Mouse (Mus musculus): ENCODE results near the gene Art4.
A peak's percentile ranks its signal among the peaks of the same experiment; 100 is the strongest.

Gene Art4

GRCm38 (mm10) chr6:136868921-136869320, 11.4 kb upstream of the Art4 start:
- no peak for DNase-seq (ENCODE audit: low read depth, low spot score)

- no peak for DNase-seq (ENCODE audit: low read depth, low spot score)
Observed at GRCm38 (mm10) chr6:136866150-136866549, 8.6 kb upstream of the Art4 start.

DNA sequence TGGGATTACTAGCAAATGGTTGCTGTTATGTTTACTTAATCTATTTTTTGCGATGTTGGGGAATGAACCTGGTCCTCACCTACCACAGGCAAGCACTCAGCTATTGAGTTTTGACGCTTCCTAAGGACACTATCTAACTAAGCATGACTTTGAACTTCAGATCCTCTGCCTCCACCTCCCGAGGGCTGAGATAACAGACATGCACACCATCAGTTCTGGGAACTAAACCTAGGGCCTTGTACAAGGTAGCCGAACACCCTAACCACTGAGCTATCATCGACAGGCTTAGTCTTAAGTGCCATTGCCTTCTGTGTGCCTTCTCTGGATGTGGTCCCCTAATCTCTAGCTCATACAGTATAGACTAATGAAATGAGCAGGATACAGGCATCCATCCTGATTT, 7.8 kb upstream of the Art4 start:
- no peak for DNase-seq (ENCODE audit: low read depth, low spot score)

DNA sequence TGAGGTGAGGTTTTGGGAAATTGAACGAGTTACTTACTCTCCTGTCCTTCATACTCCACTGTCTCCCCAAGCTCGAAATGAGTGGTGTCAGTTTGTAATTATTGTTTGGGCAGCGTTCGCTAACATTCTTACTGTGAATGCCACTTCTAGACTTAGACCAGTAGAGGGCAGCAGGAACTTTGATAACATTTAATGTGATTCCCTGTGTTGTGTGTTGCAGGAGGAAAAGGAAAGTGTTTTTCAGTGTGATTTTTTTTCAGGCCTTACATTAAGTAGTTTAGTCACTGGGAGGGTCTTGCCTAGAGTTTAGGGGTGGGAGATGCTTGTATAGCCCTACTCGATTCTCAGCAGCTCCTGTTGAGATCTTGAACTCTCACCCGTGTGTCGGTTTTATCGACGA, 3.5 kb upstream of the Art4 start:
- DNase-seq (ENCODE audit: low read depth, low spot score): peak; percentile 56

DNA sequence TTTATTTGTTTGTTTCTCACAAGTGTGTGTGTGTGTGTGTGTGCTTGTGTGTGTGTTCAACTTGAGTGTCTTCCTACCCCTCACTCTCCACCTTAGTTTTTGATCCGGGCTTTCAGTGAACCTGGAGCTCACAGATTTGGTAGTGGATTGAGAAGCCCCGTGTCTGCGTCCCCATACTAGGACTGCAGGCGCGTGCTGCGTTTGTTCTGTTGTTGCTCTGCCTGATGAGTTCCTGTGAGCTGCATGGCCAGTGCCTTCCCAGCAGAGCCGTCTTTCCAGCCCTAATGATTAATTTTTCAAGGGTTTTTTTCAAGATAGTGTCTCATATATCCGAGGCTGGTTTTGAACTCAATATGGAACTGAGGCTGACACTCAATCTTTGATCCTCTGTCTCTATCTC, 887 bp upstream of the Art4 start:
- no peak for DNase-seq (ENCODE audit: low read depth, low spot score)

- DNase-seq (ENCODE audit: low read depth, low spot score): no peak
Observed at GRCm38 (mm10) chr6:136857873-136858260, 334 bp upstream of the Art4 start.

- peak; percentile 38 for DNase-seq (ENCODE audit: low read depth, low spot score)
Observed at GRCm38 (mm10) chr6:136856071-136856636, 1.4 kb downstream of the Art4 start.

DNA sequence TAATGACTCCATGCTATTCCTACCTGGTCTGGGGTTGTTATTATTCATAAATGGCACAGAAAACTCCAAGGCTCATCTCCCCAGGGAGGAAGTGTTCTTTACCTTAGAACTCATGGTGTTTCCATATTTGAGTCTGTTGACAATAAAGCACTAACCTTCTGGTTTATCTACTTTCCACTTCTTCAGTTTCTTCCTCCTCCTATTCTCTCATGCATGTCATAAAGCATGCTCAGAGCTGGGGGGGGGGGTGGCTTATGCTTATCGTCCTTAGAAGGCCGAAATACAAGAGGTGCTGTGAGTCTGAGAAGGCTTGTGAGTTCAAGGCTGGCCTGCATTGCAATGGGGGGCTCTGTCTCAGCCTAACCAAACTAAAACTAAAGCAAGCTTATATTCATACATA, 2.4 kb downstream of the Art4 start:
- no peak for DNase-seq (ENCODE audit: low read depth, low spot score)

DNA sequence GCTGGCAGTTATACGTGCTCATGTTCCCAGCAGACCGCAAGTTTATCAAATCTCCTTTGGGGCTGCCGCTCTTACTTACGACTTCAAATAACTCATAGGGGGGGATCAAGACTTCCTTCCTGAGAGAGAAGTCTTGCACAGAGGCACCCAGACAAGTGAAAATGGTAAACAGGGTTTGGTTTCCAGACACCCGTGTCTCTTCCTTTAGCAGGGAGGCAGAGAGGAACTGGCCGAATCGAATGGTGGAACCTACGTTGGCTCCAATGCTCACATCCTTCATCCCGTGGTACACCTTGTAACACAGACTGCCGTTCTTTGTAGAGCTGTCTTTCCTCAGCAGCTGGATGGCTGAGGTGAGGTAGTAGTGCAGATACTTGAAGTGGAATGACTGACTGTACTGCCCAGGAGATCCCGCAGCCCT, 3.2 kb downstream of the Art4 start:
- DNase-seq (ENCODE audit: low read depth, low spot score): no peak

DNA sequence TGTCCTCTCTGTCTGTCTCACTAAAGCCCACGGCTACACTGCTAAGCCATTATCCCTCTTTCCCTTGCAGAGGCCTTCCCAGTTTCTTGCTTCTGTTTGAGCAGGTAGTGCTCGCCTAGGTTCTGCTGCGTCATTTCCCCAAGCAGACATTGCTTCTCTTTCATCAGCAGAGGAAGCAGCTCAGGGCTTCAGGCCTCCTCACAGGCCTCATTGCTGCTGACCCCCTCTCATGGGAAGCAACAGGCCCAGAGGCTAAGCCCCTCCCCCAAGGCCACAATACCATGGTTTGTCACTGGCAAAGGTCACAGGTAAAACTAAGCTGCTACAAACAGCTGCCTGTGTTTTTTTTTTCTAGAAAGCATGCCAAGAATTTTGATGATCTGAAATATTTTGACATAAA, 4.8 kb downstream of the Art4 start:
- peak; percentile 55 for DNase-seq (ENCODE audit: low read depth, low spot score)

DNA sequence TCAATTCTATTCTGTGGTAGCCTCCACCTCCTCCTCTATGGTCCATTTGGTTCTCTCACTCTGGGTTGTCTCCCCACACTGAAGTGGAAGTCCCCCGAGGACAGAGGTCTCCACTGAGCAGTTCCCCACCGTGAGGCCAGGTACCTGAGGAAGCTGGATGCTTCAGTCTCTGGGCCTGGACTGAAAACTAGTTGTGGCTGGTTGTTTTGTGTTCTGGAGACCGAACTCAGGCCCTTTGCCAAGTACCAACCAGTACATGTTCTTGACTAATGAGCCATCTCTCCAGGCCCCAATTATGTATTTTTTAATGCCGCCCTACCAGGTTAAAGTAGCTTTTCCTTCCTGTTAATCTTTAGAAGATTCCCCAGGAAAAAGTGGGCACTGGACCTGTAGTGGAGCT, 5.2 kb downstream of the Art4 start:
- DNase-seq (ENCODE audit: low read depth, low spot score): no peak

DNA sequence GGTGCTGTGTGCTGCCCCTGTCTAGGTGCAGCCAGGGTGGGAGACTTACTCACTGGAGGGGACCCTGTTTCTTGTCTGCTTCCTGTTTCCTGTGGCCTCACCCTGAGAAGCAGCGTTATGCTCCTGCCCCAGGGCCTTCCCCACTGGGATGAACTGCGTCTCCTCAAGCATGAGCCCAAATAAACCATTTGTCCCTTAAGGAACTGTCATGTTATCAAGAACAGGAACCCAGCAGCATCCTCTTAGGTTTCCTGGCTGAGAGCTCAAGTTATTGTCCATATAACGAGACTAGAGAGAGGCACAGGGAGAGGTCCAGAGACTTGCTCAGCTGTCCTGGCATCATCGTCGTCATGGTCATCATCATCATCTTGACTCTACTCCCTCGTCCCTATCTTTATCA, 7.3 kb downstream of the Art4 start:
- DNase-seq (ENCODE audit: low read depth, low spot score): no peak

GRCm38 (mm10) chr6:136848971-136849370, 8.6 kb downstream of the Art4 start:
- DNase-seq (ENCODE audit: low read depth, low spot score): no peak

DNA sequence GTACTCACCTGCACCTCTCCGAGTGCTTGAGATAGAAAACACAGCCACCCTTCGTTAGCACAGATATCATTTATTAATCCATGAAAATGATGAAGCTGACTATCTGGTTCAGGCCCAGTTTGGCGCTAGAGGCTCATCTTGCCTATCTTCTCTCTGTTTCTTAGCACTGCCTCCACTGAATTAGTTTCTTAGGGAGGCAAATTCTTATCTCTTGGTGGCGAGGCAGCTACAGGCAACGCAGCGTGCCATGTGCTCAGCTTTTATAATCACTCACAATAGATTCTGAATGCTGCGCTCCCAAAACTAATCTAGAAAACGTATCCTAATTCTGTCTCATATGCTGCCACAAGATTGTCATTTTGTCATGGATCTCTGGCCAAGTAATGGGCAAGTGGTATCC, 9.1 kb downstream of the Art4 start:
- no peak for DNase-seq (ENCODE audit: low read depth, low spot score)

DNA sequence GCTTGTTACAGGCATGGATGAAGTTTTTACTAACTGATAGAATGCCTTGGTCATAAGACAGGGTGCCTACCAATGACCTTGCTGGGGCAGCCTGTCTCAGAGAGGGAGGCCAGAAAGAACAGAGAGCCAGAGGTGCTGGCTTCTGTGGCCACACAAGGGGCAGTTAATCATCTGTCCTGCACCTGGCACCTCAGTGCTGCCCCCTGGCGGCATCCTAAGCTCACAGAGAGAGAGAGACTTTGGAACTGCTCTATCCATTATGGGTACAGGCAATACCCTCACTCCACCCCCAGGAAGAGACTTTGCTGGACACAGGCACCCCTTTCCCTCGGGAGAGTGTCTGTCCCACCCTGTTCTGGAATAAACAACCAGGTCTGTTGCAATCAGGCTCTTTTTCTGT, 9.7 kb downstream of the Art4 start:
- no peak for DNase-seq (ENCODE audit: low read depth, low spot score)

DNA sequence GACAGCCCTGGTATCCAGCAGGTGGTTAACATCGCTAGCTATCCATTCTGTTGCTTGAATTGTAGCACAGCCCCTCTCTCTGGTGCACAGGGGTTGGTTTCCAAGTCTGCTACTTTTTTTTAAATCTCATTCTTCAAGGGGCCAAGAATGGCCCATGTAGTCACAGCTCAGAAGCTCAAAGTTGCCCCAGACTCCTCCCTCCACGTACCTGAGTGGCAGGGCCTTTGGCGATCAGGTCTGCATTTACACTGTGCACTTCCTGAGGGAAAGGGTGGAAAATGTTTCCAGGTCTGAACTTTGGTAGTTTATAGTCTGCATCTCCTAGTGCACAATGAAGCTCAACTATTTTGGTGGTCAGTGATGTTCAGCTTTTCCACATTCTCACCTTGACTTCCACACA, 10.3 kb downstream of the Art4 start:
- DNase-seq (ENCODE audit: low read depth, low spot score): no peak

GRCm38 (mm10) chr6:136845706-136846480, 11.6 kb downstream of the Art4 start:
- no peak for DNase-seq (ENCODE audit: low read depth, low spot score)

GRCm38 (mm10) chr6:136844903-136845302, 12.6 kb downstream of the Art4 start:
- DNase-seq (ENCODE audit: low read depth, low spot score): no peak

DNA sequence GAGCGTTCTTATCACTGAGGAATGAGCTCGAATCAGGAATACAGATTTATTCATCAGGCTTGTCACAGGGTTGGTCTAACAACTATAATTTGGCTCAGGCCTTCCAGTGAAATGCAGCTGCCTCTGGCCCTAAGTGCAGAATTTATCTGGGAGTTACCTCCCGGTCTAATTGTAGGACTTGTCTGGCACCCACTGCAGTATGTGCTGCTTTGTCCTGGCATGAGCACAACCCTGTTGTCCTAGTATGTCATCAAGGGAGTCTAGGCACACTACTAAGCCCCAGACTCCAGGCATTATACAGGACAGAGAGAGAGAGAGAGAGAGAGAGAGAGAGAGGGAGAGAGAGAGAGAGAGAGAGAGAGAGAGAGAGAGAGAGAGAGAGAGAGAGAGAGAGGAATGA, 20.2 kb downstream of the Art4 start:
- DNase-seq (ENCODE audit: low read depth, low spot score): no peak

- no peak for DNase-seq (ENCODE audit: low read depth, low spot score)
Observed at GRCm38 (mm10) chr6:136835352-136835751, 22.2 kb downstream of the Art4 start, which contains the start of gene Smco3. Gene Smco3 (minus strand): TSS chr6:136835452.

- no peak for DNase-seq (ENCODE audit: low read depth, low spot score)
Observed at GRCm38 (mm10) chr6:136831712-136832111, 25.8 kb downstream of the Art4 start.

DNA sequence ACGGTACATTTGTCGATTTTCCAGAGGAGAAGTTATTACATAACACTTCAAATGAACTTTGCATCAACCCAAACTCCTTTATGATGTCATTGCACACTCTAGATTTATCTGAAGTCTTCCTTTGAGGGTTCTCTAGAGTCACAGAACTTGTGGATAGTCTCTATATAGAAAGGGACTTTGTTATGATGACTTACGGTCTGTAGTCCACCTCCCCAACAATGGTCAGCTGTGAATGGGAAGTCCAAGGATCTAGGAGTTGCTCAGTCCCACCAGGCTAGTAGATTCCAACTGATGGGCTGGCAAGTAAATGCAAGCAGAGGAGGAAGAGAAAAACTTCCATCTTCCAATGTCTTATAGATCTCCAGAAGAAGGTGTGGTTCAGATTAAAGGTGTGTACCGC, 28.9 kb downstream of the Art4 start:
- DNase-seq (ENCODE audit: low read depth, low spot score): no peak

- peak; percentile 97 for DNase-seq (ENCODE audit: low read depth, low spot score)
Observed at GRCm38 (mm10) chr6:136827881-136828561, 29.5 kb downstream of the Art4 start, which contains the start of gene Wbp11. Gene Wbp11 (minus strand): TSS chr6:136828233.
